Mouse (Mus musculus) left cerebral cortex, adult 11 months (tissue): ENCODE measurements around the gene Rdh16f1.
"Not testable (repeated sequence)": the region's sequence is repeated elsewhere in the genome, so short reads cannot be mapped to it uniquely, and the experiment has no call there.

Source experiments
- DNase-seq: peaks from one replicate; pipeline ENCODE4 v3.0.0; 2022; ENCODE audit warnings: low spot score

Gene Rdh16f1

GRCm38 (mm10) chr10:127748847-127749612 lies 10.6 kb upstream of the Rdh16f1 start:
- no peak for DNase-seq

DNA sequence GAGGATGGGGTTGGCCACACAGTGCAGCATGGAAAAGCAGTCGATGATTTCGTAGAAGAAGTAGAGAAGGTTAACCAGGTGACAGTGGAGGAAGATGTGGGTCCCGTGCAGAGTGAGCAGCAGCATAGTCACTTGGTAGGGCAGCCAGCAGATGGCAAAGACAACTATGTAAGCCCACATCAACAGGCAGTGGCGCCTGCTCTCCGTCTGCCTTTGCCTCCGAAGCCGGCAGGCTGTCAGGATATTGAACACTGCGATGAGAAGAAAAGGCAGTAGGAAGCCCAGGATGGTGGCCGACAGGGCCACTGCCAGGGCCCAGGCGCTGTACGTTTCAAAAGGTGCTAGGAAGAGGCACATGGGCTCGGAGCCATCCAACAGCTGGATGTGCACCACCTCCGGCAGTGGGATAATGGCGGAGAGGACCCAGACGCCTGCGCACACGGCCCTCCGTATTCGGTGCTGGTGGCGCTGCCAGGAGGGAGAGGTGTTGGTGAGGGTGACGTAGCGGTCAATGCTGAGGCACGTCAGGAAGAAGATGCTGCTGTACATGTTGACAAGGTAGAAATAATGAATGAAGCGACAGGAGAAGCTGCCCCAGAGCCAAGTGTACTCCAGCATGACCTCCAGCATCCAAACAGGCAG lies 9.3 kb upstream of the Rdh16f1 start:
- DNase-seq, result no peak

GRCm38 (mm10) chr10:127751548-127751947 lies 8.0 kb upstream of the Rdh16f1 start, which contains the start of gene Gpr182:
Gpr182 (minus strand) TSS chr10:127751732.
- DNase-seq, result no peak

GRCm38 (mm10) chr10:127754566-127755166 lies 4.9 kb upstream of the Rdh16f1 start:
- DNase-seq, result no peak

- DNase-seq, result no peak
Measured at GRCm38 (mm10) chr10:127755246-127755645, 4.3 kb upstream of the Rdh16f1 start.

GRCm38 (mm10) chr10:127755770-127756468 lies 3.7 kb upstream of the Rdh16f1 start:
- no peak for DNase-seq

- DNase-seq, result not testable (repeated sequence)
Measured at GRCm38 (mm10) chr10:127762926-127763325, 3.3 kb downstream of the Rdh16f1 start.

DNA sequence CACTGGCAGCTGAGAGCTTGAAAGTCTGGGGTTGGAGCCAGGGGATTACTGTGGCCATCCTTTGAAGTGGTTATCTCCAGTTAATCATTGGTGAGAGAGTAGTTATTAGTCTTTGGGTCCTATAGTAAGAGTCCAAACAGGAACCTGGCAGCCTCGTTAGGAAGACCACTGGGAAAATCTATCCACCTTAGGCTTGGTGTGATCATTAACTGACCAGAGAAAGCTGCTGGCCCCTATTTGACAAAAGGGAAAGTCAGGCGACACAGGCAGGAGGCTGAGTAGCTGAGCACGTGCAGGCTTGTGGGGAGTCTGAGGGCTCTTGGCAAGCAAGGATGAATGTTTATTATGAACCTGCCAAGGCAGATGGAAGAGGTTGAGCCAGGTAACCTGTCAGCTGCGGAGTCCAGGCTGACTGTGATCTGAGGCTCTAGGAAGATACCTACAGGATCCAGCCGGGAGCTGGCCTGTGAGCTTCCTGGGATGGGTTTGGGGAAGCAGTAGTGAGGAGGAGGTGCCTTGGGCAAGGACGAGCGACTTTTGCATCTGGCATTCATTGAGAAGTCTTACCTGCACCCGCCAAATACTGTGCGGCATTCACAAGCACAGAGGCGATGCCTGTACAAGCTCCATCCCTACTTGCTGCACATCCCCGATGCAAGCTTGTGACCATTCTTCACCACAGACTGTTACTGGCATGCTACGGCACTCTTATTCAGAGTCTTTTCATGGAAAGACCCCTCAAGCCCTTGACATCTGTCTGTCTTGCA lies 4.5 kb downstream of the Rdh16f1 start:
- no peak for DNase-seq

- DNase-seq, result no peak
Measured at GRCm38 (mm10) chr10:127766564-127766963, 7.0 kb downstream of the Rdh16f1 start.

DNA sequence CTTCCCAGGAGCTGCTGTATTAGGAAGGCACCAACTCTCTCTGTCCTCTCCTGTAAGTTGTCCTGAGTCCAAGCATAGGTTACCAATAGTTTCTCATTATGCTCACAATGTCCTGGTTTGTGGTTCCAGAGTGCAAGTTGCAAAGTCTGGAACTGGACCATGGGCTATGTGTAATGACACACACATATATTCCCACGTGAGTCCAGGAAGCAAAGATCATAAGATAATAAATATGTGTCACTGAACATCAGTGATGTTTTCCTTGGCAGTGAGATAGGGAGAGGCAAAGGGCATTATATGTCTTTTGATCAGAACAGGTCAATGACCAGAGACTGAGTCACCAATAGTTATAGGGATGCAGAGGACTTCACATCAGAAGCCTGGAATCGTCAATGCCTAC lies 16.4 kb downstream of the Rdh16f1 start, which contains the start of gene Rdh9:
Gene Rdh9 (plus strand): TSS at position 376 of the 400 bp plus-strand sequence.
- no peak for DNase-seq

DNA sequence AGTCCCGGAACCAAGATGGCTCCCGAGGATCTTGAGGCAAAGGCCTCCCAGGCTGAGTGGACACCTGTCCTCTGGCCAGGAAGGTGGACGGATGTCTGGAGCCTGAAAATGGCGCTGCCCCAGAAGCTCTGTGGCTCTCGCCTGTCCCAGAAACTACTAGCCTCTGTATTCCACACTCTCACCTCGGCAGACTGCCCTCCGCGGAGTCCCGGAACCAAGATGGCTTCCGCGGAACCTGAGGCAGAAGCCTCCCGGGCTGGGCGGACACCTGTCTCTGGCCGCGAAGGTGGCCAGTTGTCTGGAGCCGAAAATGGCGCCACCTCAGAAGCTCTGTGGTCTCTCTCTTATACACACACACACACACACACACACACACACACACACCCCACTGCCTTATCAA lies 22.7 kb downstream of the Rdh16f1 start:
- DNase-seq, result not testable (repeated sequence)

GRCm38 (mm10) chr10:127785411-127785810 lies 25.8 kb downstream of the Rdh16f1 start:
- not testable (repeated sequence) for DNase-seq

- no peak for DNase-seq
Measured at GRCm38 (mm10) chr10:127799295-127799694, 39.7 kb downstream of the Rdh16f1 start.

DNA sequence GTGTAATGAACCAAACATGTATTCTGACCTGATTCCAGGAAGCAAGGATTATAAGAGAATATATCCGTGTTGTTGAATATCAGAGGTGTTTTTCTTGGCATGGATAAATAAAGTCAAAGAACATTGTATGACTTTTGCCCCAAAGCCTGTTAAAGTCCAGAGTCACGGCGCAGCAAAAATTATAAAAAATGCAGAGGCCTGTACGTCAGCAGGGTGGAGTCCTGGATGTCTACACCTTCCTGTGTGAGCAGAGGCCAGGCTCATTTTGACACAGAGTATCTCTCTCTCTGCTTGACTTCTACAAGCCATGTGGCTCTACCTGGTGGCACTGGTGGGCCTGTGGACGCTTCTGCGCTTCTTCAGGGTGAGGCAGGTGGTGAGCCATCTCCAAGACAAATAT lies 41.3 kb downstream of the Rdh16f1 start, which contains the start of gene Rdh16:
Gene Rdh16 (plus strand): TSS at position 262 of the 400 bp plus-strand sequence.
- DNase-seq, result no peak

GRCm38 (mm10) chr10:127801612-127802011 lies 42.0 kb downstream of the Rdh16f1 start:
- no peak for DNase-seq

DNA sequence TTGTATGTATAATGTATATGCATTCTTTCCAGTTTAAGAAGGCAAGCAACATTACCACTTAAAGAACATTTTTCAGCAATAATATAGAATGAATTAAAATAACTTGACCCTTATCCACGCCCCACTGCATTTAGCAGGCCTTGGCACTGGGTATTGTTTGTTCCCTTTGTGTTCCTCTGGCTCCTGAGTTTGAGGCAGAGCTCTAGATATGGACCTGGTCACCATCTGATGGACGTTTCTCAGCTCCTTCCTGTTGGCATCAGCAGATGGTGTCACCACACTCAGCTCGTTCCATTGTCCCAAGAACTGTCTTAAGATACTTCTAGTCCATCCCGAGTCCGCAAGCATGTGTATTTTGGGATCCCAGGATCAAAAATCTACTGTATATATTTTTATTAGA lies 42.6 kb downstream of the Rdh16f1 start:
- DNase-seq, result no peak

DNA sequence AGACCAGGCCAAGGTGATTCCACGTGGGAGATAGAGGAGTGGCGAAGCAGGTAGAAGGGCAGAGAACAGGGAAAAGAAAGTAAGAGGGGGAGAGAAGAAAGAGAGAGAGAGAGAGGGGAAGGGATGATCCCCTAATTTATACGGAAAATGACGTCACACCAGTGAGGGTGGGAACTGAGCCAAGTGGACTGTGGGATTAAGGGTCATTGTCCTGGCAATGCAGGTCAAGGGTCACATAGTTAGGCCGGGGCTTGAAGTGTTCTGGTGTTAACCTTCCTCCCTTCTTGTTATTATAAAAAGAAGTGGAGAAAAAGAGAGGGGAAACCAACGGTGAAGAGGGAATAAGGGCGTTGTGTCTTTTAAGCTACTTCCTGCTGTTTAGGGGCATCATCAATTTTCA lies 44.8 kb downstream of the Rdh16f1 start:
- no peak for DNase-seq

DNA sequence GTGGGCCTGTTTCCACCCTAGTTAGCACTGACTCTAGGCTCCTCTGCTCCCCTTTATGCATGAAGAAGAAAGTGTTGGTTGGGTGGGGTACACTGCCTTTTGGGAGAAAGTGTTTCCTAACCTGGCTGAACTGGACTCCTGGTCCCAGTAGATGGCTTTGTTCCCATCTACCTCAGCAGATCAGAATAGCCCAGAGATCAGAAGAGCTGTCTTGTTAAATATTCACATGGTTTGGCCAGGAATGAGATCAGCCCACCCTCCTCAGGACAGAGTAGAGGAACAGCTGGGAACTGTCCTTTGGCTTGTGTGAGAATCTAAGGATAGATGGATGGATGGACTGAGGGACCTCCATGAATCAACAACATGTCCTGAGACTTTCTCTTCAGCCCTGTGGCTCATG lies 56.3 kb downstream of the Rdh16f1 start:
- no peak for DNase-seq

DNA sequence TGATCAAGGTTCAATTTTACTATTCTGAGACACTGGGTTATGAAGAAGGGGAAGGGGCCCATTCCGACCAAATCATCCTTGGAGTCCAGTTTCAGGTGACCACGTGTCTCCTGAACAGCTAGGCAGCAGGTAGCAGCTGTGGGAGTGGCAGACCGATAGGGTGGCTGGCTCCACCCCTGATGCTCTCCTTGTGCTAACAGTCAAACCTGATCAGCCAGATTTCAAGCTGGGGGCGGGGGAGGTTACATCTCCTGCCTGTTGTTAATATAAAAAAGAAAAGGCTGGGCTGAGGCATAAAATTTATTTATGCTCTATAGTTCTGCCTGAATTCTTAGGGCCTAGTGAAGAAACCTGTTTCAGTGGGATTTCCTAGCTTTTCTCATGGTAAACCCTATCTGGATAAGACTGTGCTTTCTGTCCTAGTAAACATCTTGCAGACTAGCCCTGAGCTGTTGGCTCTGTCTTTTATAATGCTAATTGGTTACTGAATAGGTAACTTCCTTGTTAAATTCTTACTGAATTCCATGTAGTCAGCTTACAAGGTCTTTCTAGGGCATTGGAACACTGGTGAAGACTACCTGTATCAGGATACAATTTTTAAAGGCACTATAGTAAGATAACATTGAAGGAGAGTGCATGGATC lies 57.8 kb downstream of the Rdh16f1 start:
- DNase-seq, result not testable (repeated sequence)

DNA sequence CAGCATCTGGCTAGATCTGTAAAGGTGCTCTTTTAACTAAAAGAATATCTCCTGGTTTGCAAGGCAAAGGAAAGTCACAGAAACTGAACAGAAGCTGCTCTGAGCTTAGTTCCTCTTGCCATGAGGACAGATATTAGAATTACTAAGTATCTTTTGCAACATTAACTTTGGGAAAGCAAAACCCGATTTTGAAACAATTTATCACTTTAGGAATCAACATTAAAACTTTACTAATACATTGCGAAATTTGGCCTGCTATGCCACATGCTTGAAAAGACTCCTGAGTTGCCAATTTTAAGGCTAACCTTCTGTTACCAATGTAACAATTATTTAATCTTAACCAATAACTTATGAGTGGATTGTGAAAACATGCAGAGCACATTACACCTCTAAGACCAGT lies 62.2 kb downstream of the Rdh16f1 start:
- not testable (repeated sequence) for DNase-seq

- no peak for DNase-seq
Measured at GRCm38 (mm10) chr10:127825386-127825785, 65.8 kb downstream of the Rdh16f1 start.
